Mouse (Mus musculus) neutrophil, adult 59 days (primary cell): Measurements from ENCODE around the gene Patz1. TPM values are rescaled to one million over a fixed set of nuclear protein-coding genes. Genes with fewer than 3 reads are reported as not detected.

Source experiments
- total RNA-seq, 2 experiments: library from RNA; stranded (reverse); gene quantifications; 1 replicate in 1 of 2; 2 replicates in 1 of 2; pipeline ENCODE4 v1.2.4; 2023

Patz1 gene
- 10 to 100 TPM; 32.1 to 36.3 TPM for total RNA-seq

DNA sequence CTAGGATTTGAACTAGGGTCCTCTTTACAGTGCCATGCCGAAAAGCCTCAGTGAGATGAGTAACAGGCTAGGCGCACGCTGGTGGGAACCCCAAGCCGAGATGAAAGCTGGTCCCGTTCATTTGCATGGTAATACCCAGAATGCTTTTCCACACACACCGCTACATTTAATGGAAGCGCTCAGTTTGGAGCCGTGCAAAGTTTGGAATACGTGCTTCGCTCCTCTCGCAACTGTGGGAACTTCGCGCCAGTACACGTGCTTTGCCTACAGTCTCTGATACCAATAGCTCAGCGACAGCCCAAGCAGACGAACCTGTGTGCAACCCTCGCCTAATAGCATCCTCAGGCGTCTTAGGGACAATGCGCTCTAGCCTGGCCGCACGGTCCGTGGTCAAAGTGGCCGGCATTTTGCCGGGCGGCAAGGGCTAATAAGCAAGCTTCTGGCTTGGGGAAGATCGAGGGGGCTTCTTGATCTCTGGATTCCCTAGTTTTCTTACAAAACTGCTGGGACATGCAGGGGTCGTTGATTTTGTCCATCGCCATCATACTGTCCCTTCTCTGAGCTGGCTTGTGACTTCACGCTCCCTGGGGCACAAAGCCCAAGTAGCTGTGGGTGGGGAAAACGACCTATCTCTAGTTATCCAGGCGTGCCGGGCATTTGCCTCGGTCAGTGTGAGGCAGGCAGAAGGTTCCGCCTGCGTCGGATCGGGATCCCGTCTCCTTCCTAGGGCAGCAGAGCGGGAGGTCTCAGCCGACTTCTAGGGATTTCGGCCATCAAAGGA, at the start of gene Patz1:
Gene Patz1 (plus strand): TSS at position 354 of the 781 bp plus-strand sequence.

DNA sequence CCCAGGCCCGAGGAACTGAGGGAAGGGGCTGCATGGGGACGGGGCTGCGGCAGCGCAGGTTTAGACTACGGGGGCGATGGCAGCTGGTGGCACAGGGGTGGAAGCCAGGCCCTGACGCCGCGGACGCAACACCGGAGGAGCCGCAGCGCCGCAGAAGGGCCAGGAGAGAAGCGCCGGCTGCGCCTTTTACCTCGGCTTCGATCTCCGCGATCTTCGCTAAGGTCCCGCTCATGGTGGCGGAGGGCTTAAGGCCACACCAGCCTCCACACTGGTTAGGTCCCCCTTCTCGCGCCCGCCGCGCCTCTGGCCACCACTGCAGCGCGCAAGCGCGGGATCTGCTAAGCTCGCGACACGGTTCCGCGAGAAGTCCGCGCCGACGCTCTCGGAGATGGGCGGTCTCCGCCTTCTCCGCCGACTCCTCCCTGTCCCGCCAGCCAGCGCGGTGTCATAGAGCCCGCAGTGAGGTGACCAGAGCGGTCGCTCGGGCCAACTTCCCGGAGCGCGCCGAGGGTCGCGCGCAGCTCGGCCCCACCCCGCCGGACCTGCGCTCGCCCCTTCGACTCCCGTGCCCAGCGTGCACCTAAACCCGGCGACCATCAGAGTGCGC, 22.5 kb upstream of the Patz1 start, which contains the start of gene Drg1:
Gene Drg1 (minus strand): TSS at position 337 of the 607 bp plus-strand sequence.

DNA sequence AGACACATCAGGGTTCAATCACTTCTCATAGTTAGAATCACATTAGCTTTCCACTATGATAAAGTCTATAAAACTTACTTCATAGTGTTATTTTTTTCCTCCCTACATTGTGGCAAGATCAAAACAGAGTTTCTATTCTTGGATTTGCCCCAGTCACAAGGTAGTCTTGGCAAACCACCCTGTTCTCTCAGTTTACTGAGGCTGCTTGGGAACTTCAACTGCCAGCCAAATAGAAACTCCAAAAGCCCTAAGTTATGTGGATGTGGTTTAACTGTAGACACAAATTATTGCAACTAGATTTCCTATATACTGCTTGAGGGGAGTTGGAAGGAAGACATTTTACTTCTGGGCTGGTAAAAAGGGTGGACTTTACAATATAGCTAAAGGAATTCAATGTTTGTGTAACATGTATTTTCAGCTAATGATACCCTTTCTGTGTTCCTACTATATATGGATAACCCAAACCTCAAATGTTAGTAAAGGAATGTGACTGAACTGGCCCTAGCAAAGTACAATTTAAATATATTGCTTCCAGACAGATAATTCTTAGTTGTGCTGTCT, 41.3 kb downstream of the Patz1 start, which contains the start of gene Pik3ip1:
Gene Pik3ip1 (plus strand): TSS at position 511 of the 561 bp plus-strand sequence.

Other genes starting within 250 kb of the Patz1 start
- 10 to 100 TPM; 47.7 to 47.8 TPM for gene Sfi1, start 95.4 kb upstream of the Patz1 start, total RNA-seq
- 10 to 100 TPM; 70.5 to 72.6 TPM for gene Eif4enif1, start 86.5 kb upstream of the Patz1 start, total RNA-seq
- 10 to 100 TPM; 40.9 to 47.8 TPM for gene Drg1, start 22.5 kb upstream of the Patz1 start, total RNA-seq
- gene Pik3ip1, start 41.5 kb downstream of the Patz1 start, total RNA-seq: 10 to 100 TPM in 1 of 2 experiments, 1 to 10 TPM in 1; 9.0 to 14.7 TPM
- 10 to 100 TPM; 48.5 to 55.9 TPM for gene Limk2, start 120.3 kb downstream of the Patz1 start, total RNA-seq
- gene Rnf185, start 163.5 kb downstream of the Patz1 start, total RNA-seq: 10 to 100 TPM; 13.9 to 14.4 TPM
- under 1 TPM; 0.13 to 0.18 TPM for gene Pla2g3, start 199.4 kb downstream of the Patz1 start, total RNA-seq
- gene Inpp5j, start 215.9 kb downstream of the Patz1 start, total RNA-seq: 1 to 10 TPM; 5.3 to 7.0 TPM
- 1 to 10 TPM; 4.9 to 5.7 TPM for gene Selenom, start 225.8 kb downstream of the Patz1 start, total RNA-seq